Mouse (Mus musculus) lung, embryonic 14.5 days (tissue): ENCODE measurements at regions not wholly inside any gene's neighbourhood (a gene's known extent, or its start where the extent isn't known, plus 50 kb on each side); places are given as distances from the start of the nearest gene placed in this dataset.

Source experiments
- ATAC-seq: fragments of 200-750 bp; cut with Nextera tagmentation; 2 replicates; pipeline ENCODE4 v1.8.0; 2017; ENCODE audit warnings: mild to moderate bottlenecking, moderate TSS enrichment, moderate library complexity; ENCODE audit not compliant: insufficient read depth
- DNase-seq: peaks from one replicate; pipeline ENCODE4 v3.0.0-alpha.2; 2015
- H3K27ac ChIP-seq: fragments of 300-500 bp; sonication (generic); 2 replicates; pipeline ENCODE4 v1.5.1; 2014; ENCODE audit warnings: low read depth, mild to moderate bottlenecking, moderate library complexity
- H3K27me3 ChIP-seq: fragments of 300-500 bp; sonication (generic); 2 replicates; pipeline ENCODE4 v1.6.1; 2014; ENCODE audit warnings: low read length, control low read depth; ENCODE audit not compliant: insufficient read depth
- H3K36me3 ChIP-seq: fragments of 300-500 bp; sonication (generic); 2 replicates; pipeline ENCODE4 v1.6.1; 2014; ENCODE audit warnings: control low read depth; ENCODE audit not compliant: insufficient read depth
- H3K4me1 ChIP-seq: fragments of 300-500 bp; sonication (generic); 2 replicates; pipeline ENCODE4 v1.6.1; 2014; ENCODE audit warnings: antibody characterized with exemption, control low read depth; ENCODE audit not compliant: insufficient read depth
- H3K4me2 ChIP-seq: fragments of 300-500 bp; sonication (generic); 2 replicates; pipeline ENCODE4 v1.6.1; 2014; ENCODE audit warnings: mild to moderate bottlenecking
- H3K4me3 ChIP-seq: fragments of 300-500 bp; sonication (generic); 2 replicates; pipeline ENCODE4 v1.5.1; 2014; ENCODE audit warnings: low read depth, low read length
- H3K9ac ChIP-seq: fragments of 300-500 bp; sonication (generic); 2 replicates; pipeline ENCODE4 v1.6.1; 2014
- H3K9me3 ChIP-seq: fragments of 300-500 bp; sonication (generic); 2 replicates; pipeline ENCODE4 v1.6.1; 2016; ENCODE audit warnings: low read depth, low read length, control low read depth
- CTCF ChIP-seq: IDR thresholded peaks from 2 replicates; pipeline ENCODE4 v1.5.1; 2016; ENCODE audit warnings: antibody characterized with exemption, low read depth
- WGBS: fragments of 180-500 bp; shearing (Covaris S2); extraction: QIAGEN DNeasy Blood & Tissue Kit; methylation state at CpG from one replicate; pipeline ENCODE4 v1.1.7; 2014; 5-methylcytosine and 5-hydroxymethylcytosine counted together

GRCm38 (mm10) chr13:51899319-51900042 lies 53.0 kb downstream of the Gadd45g start:
- H3K27me3 ChIP-seq, result no peaks in the 10 kb centered on the region

GRCm38 (mm10) chr13:51900043-51900440 lies 53.6 kb downstream of the Gadd45g start:
- H3K27me3 ChIP-seq, result no peaks in the 10 kb centered on the region
- no peak overlapping the region for H3K4me2 ChIP-seq
- H3K9me3 ChIP-seq, result no peaks in the 10 kb centered on the region
- 67% methylated on average over 3 of the region's 3 CpGs for WGBS
- no peak for TF ChIP-seq CTCF
- H3K4me3 ChIP-seq, result no peak overlapping the region
- no peak overlapping the region for H3K27ac ChIP-seq
- DNase-seq, result no peak
- no peak for ATAC-seq
- H3K36me3 ChIP-seq, result no peaks in the 10 kb centered on the region
- H3K9ac ChIP-seq, result no peak overlapping the region
- H3K4me1 ChIP-seq, result peaks cover 19% of the 10 kb centered on the region

More at GRCm38 (mm10) chr13:51899319-51900042, 53.0 kb downstream of the Gadd45g start:
- Histone ChIP-seq H3K9ac (no peak overlapping the region), H3K36me3 (no peaks in the 10 kb centered on the region), H3K27ac (no peak overlapping the region), H3K4me3 (no peak overlapping the region), H3K4me1 (peaks cover 19% of the 10 kb centered on the region), H3K9me3 (no peaks in the 10 kb centered on the region), H3K4me2 (no peak overlapping the region)
- DNase-seq, result no peak
- ATAC-seq, result no peak
- WGBS, result 52% methylated on average over 9 of the region's 9 CpGs
- no peak for TF ChIP-seq CTCF

- Histone ChIP-seq H3K27ac (peak overlapping the region; percentile 80), H3K4me3 (no peak overlapping the region), H3K36me3 (no peaks in the 10 kb centered on the region), H3K9me3 (no peaks in the 10 kb centered on the region), H3K9ac (no peak overlapping the region), H3K27me3 (no peaks in the 10 kb centered on the region), H3K4me1 (peaks cover 19% of the 10 kb centered on the region), H3K4me2 (peak overlapping the region; percentile 52)
- TF ChIP-seq CTCF, result no peak
- WGBS, result 18% methylated on average over 19 of the region's 19 CpGs
- DNase-seq (peak; percentile 86), ATAC-seq (peak; percentile 73)
Observed at GRCm38 (mm10) chr13:51902482-51903285, 56.2 kb downstream of the Gadd45g start.

GRCm38 (mm10) chr13:51903324-51903939 lies 57.0 kb downstream of the Gadd45g start:
- WGBS, result 30% methylated on average over 11 of the region's 11 CpGs

GRCm38 (mm10) chr13:51905270-51905669 lies 58.8 kb downstream of the Gadd45g start:
- Histone ChIP-seq H3K27me3 (no peaks in the 10 kb centered on the region), H3K9ac (no peak overlapping the region), H3K4me3 (no peak overlapping the region), H3K27ac (no peak overlapping the region), H3K4me1 (peaks cover 17% of the 10 kb centered on the region), H3K9me3 (no peaks in the 10 kb centered on the region), H3K4me2 (no peak overlapping the region), H3K36me3 (no peaks in the 10 kb centered on the region)
- DNase-seq (no peak), ATAC-seq (no peak)
- WGBS, result 91% methylated on average over 5 of the region's 5 CpGs
- TF ChIP-seq CTCF, result no peak

More at GRCm38 (mm10) chr13:51903324-51903939, 57.0 kb downstream of the Gadd45g start:
- Histone ChIP-seq H3K4me3 (no peak overlapping the region), H3K4me1 (peaks cover 17% of the 10 kb centered on the region), H3K27me3 (no peaks in the 10 kb centered on the region), H3K27ac (peak overlapping the region; percentile 80), H3K9ac (no peak overlapping the region), H3K4me2 (peak overlapping the region; percentile 52), H3K36me3 (no peaks in the 10 kb centered on the region), H3K9me3 (no peaks in the 10 kb centered on the region)
- peak; percentile 89 for ATAC-seq
- no peak for TF ChIP-seq CTCF
- DNase-seq, result peak; percentile 85

GRCm38 (mm10) chr13:51906103-51906502 lies 59.6 kb downstream of the Gadd45g start:
- Histone ChIP-seq H3K4me2 (no peak overlapping the region), H3K27me3 (no peaks in the 10 kb centered on the region), H3K9me3 (no peaks in the 10 kb centered on the region), H3K36me3 (no peaks in the 10 kb centered on the region), H3K4me3 (no peak overlapping the region), H3K9ac (no peak overlapping the region), H3K27ac (no peak overlapping the region), H3K4me1 (peaks cover 17% of the 10 kb centered on the region)
- ATAC-seq (no peak), DNase-seq (no peak)
- WGBS, result 81% methylated on average over 3 of the region's 3 CpGs
- no peak for TF ChIP-seq CTCF

- no peak for TF ChIP-seq CTCF
- ATAC-seq (no peak), DNase-seq (no peak)
- Histone ChIP-seq H3K36me3 (no peaks in the 10 kb centered on the region), H3K9me3 (no peaks in the 10 kb centered on the region), H3K27me3 (no peaks in the 10 kb centered on the region), H3K9ac (no peak overlapping the region), H3K4me2 (no peak overlapping the region), H3K4me1 (peaks cover 4% of the 10 kb centered on the region; the same call in 1 of the 2 replicates), H3K27ac (no peak overlapping the region), H3K4me3 (no peak overlapping the region)
- WGBS, result 73% methylated on average over 7 of the region's 7 CpGs
Observed at GRCm38 (mm10) chr13:51908514-51908913, 62.0 kb downstream of the Gadd45g start.
